Mouse (Mus musculus): ENCODE measurements around the gene Smim6. TPM values are rescaled to one million over a fixed set of nuclear protein-coding genes. Genes with fewer than 3 reads are reported as not detected.
A peak's percentile ranks its signal among the peaks of the same experiment; 100 is the strongest.

Gene Smim6
- polyA plus RNA-seq (2011; ENCODE audit: insufficient read length, low read depth, missing spikeins) = not detected in 2 replicates

GRCm38 (mm10) chr11:115911632-115912376 is at the start of gene Smim6:
Gene Smim6 (plus strand): TSS chr11:115912017.
- no peaks in the 10 kb centered on the region for H3K4me1 ChIP-seq (ENCODE audit: control insufficient read depth, insufficient read depth, low read length)
- TF ChIP-seq POLR2A (IDR thresholded peaks at IDR 0.05; ENCODE audit: low read depth, low read length) (no peak), CTCF (IDR thresholded peaks at IDR 0.05; ENCODE audit: borderline replicate concordance, insufficient read depth, low read length) (no peak)
- H3K27ac ChIP-seq (ENCODE audit: insufficient read depth, low read length) = no peak within 1 kb of the TSS
- no peak within 1 kb of the TSS for H3K4me3 ChIP-seq (ENCODE audit: insufficient read depth, low read length)

- no peak overlapping the region for H3K4me3 ChIP-seq (ENCODE audit: insufficient read depth, low read length)
- no peak overlapping the region for H3K27ac ChIP-seq (ENCODE audit: insufficient read depth, low read length)
- TF ChIP-seq POLR2A (IDR thresholded peaks at IDR 0.05; ENCODE audit: low read depth, low read length) = no peak
- TF ChIP-seq CTCF (IDR thresholded peaks at IDR 0.05; ENCODE audit: borderline replicate concordance, insufficient read depth, low read length) = no peak
Measured at GRCm38 (mm10) chr11:115863895-115864294, 47.9 kb upstream of the Smim6 start.

GRCm38 (mm10) chr11:115869393-115869792 is 42.4 kb upstream of the Smim6 start:
- no peak overlapping the region for H3K4me3 ChIP-seq (ENCODE audit: insufficient read depth, low read length)
- TF ChIP-seq POLR2A (IDR thresholded peaks at IDR 0.05; ENCODE audit: low read depth, low read length) (no peak), CTCF (IDR thresholded peaks at IDR 0.05; ENCODE audit: borderline replicate concordance, insufficient read depth, low read length) (no peak)
- H3K4me1 ChIP-seq (ENCODE audit: control insufficient read depth, insufficient read depth, low read length) = no peaks in the 10 kb centered on the region
- H3K27ac ChIP-seq (ENCODE audit: insufficient read depth, low read length) = no peak overlapping the region

More at GRCm38 (mm10) chr11:115863895-115864294, 47.9 kb upstream of the Smim6 start:
- no peaks in the 10 kb centered on the region for H3K4me1 ChIP-seq (ENCODE audit: control insufficient read depth, insufficient read depth, low read length)

GRCm38 (mm10) chr11:115872437-115872836 is 39.4 kb upstream of the Smim6 start:
- TF ChIP-seq POLR2A (IDR thresholded peaks at IDR 0.05; ENCODE audit: low read depth, low read length) (no peak), CTCF (IDR thresholded peaks at IDR 0.05; ENCODE audit: borderline replicate concordance, insufficient read depth, low read length) (no peak)
- H3K4me1 ChIP-seq (ENCODE audit: control insufficient read depth, insufficient read depth, low read length) = no peaks in the 10 kb centered on the region
- no peak overlapping the region for H3K27ac ChIP-seq (ENCODE audit: insufficient read depth, low read length)
- no peak overlapping the region for H3K4me3 ChIP-seq (ENCODE audit: insufficient read depth, low read length)

GRCm38 (mm10) chr11:115875935-115876334 is 35.9 kb upstream of the Smim6 start:
- TF ChIP-seq POLR2A (IDR thresholded peaks at IDR 0.05; ENCODE audit: low read depth, low read length) (no peak), CTCF (IDR thresholded peaks at IDR 0.05; ENCODE audit: borderline replicate concordance, insufficient read depth, low read length) (no peak)
- Histone ChIP-seq H3K4me3 (ENCODE audit: insufficient read depth, low read length) (no peak overlapping the region), H3K27ac (ENCODE audit: insufficient read depth, low read length) (no peak overlapping the region), H3K4me1 (ENCODE audit: control insufficient read depth, insufficient read depth, low read length) (no peaks in the 10 kb centered on the region)

- H3K27ac ChIP-seq (ENCODE audit: insufficient read depth, low read length) = no peak overlapping the region
Measured at GRCm38 (mm10) chr11:115876438-115876837, 35.4 kb upstream of the Smim6 start.

GRCm38 (mm10) chr11:115877174-115877755 is 34.6 kb upstream of the Smim6 start:
- TF ChIP-seq POLR2A (IDR thresholded peaks at IDR 0.05; ENCODE audit: low read depth, low read length) (no peak), CTCF (IDR thresholded peaks at IDR 0.05; ENCODE audit: borderline replicate concordance, insufficient read depth, low read length) (no peak)
- no peak overlapping the region for H3K4me3 ChIP-seq (ENCODE audit: insufficient read depth, low read length)
- H3K27ac ChIP-seq (ENCODE audit: insufficient read depth, low read length) = no peak overlapping the region
- H3K4me1 ChIP-seq (ENCODE audit: control insufficient read depth, insufficient read depth, low read length) = no peaks in the 10 kb centered on the region

More at GRCm38 (mm10) chr11:115876438-115876837, 35.4 kb upstream of the Smim6 start:
- Histone ChIP-seq H3K4me1 (ENCODE audit: control insufficient read depth, insufficient read depth, low read length) (no peaks in the 10 kb centered on the region), H3K4me3 (ENCODE audit: insufficient read depth, low read length) (no peak overlapping the region)
- TF ChIP-seq POLR2A (IDR thresholded peaks at IDR 0.05; ENCODE audit: low read depth, low read length) (no peak), CTCF (IDR thresholded peaks at IDR 0.05; ENCODE audit: borderline replicate concordance, insufficient read depth, low read length) (no peak)

- Histone ChIP-seq H3K27ac (ENCODE audit: insufficient read depth, low read length) (no peak overlapping the region), H3K4me3 (ENCODE audit: insufficient read depth, low read length) (no peak overlapping the region), H3K4me1 (ENCODE audit: control insufficient read depth, insufficient read depth, low read length) (no peaks in the 10 kb centered on the region)
- TF ChIP-seq POLR2A (IDR thresholded peaks at IDR 0.05; ENCODE audit: low read depth, low read length) = no peak
- no peak for TF ChIP-seq CTCF (IDR thresholded peaks at IDR 0.05; ENCODE audit: borderline replicate concordance, insufficient read depth, low read length)
Measured at GRCm38 (mm10) chr11:115878071-115878470, 33.7 kb upstream of the Smim6 start.

GRCm38 (mm10) chr11:115881002-115881401 is 30.8 kb upstream of the Smim6 start:
- H3K4me1 ChIP-seq (ENCODE audit: control insufficient read depth, insufficient read depth, low read length) = no peaks in the 10 kb centered on the region
- H3K27ac ChIP-seq (ENCODE audit: insufficient read depth, low read length) = no peak overlapping the region
- H3K4me3 ChIP-seq (ENCODE audit: insufficient read depth, low read length) = no peak overlapping the region
- peak; percentile 60 for TF ChIP-seq CTCF (IDR thresholded peaks at IDR 0.05; ENCODE audit: borderline replicate concordance, insufficient read depth, low read length)
- TF ChIP-seq POLR2A (IDR thresholded peaks at IDR 0.05; ENCODE audit: low read depth, low read length) = no peak

- TF ChIP-seq CTCF (IDR thresholded peaks at IDR 0.05; ENCODE audit: borderline replicate concordance, insufficient read depth, low read length) (no peak), POLR2A (IDR thresholded peaks at IDR 0.05; ENCODE audit: low read depth, low read length) (no peak)
- Histone ChIP-seq H3K4me3 (ENCODE audit: insufficient read depth, low read length) (no peak overlapping the region), H3K4me1 (ENCODE audit: control insufficient read depth, insufficient read depth, low read length) (no peaks in the 10 kb centered on the region), H3K27ac (ENCODE audit: insufficient read depth, low read length) (no peak overlapping the region)
Measured at GRCm38 (mm10) chr11:115883251-115883650, 28.6 kb upstream of the Smim6 start.

Measured in embryonic fibroblast, embryonic 13.5 days (primary cell).